Mouse (Mus musculus) cerebellum, postnatal 10 days (tissue): ENCODE measurements around the gene Gm42688.

Experiments
- DNase-seq, 2 experiments: peaks; one replicate each; pipeline ENCODE4 v3.0.0; 2021; ENCODE audit warnings: mixed read lengths in 2 of 2

The Gm42688 gene

DNA sequence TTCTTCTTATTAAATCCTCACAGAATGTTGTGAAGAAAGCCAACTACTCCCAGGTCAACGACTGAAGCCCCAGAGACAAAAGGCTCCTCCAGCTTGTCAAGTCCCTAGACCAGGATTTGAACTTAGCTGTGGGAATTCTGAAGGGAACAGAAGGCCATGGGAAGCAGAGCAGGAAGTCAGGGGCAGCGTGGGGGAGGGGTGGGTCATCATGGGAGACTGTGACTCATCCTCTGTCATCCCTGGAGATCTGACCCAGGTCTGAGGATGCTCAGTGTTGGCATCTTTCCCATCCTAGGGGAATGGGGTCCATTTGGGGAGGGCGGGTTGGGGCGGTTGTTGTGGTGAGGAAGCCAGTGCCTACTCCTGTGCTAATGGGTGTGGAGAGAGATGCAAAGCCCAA lies 40.2 kb downstream of the Gm42688 start:
- no peak for DNase-seq

DNA sequence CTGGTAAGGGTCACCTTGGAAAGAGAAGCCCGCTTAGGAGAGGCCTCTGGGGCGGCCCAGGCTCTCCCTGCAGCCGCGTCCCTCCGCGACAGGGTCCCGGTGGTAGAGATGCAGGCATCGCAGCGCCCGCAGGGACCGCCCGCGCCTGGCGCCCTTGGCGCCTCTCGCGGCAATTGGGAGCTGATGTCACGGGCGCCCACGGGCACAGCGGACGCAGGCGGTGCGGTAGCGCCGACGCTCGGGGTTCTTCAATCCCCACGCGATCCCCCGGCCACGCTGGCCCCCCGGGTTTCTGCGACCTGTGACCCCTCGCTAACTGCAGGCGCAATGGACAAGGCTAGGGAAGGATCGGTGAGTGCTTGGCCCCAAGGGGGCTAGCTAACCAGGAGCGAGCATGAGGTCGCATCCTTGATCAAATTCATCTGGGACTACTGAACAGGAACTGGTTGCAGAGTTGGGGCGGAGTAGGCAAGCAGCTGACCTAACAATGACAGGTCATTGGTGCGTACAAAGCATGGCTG lies 40.9 kb downstream of the Gm42688 start:
- DNase-seq: no peak

GRCm38 (mm10) chr6:83142886-83143285 lies 41.5 kb downstream of the Gm42688 start:
- no peak for DNase-seq

- DNase-seq: no peak
Measured at GRCm38 (mm10) chr6:83145209-83145608, 43.8 kb downstream of the Gm42688 start.

DNA sequence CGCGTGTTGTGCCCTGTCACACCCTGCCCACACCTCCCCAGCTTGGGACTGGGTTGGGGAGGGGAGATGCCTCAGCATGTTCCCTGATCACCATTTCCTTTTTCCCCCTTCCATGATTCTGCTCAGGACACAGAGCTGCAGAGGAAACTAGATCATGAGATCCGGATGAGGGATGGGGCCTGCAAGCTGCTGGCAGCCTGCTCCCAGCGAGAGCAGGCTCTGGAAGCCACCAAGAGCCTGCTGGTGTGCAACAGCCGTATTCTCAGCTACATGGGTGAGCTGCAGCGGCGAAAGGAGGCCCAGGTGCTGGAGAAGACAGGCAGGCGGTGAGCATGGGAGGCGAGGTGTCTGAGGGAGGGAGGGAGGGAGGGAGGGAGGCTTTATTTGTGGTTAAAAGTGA lies 44.4 kb downstream of the Gm42688 start:
- no peak for DNase-seq

DNA sequence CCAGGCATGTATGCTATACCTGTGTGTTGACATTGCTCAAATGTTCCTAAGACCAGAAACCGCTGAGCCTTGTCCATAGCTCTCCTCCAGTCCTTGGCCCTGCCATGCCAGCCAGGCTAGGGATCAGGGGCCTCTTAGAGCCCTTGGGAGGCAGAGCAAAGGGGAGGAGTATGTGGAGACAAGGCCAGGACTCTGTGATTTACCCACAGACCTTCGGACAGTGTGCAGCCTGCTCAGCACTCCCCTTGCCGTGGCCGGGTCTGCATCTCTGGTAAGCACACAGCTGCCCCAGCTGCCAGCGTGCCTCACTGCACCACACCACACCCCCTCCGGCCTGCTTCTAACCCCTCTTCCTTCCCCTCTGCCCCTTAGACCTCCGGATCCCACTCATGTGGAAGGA lies 45.9 kb downstream of the Gm42688 start:
- DNase-seq: no peak

DNA sequence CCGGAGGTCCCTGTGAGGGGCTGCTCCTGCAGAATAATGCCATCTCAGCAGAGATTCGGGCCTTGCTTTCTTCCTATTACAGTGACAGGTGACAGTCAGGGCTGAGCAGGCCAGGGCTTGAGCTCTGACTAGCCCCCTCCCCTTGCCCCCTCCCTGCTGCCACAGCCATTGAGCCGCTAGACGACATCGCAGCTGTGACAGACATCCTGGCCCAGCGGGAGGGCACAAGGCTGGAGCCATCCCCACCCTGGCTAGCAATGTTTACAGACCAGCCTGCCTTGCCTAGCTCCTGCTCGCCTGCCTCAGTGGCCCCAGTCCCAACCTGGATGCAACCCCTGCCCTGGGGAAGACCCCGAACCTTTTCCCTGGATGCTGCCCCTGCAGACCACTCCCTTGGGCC lies 50.3 kb downstream of the Gm42688 start:
- peak; percentile 58 to 70 for DNase-seq

DNA sequence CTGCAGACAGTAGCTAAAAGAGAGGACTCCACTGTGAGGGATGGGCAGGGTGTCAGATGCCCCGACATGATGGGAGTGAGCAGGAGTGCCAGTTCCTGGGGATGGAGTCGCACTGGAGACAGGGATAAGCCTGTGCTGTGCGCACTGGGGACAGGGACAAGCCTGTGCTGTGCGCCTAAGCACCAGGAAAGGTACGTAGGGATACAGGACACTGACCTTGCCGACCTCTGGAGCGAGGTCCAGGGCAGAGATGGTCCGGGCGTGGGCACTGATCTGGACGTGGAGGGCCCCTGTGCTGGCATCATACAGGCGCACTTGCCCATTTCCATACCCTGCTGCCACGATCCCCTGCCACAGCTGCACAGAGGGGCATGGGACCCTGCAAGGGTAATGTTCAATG lies 51.6 kb downstream of the Gm42688 start:
- no peak for DNase-seq

GRCm38 (mm10) chr6:83153485-83153884 lies 52.1 kb downstream of the Gm42688 start:
- no peak for DNase-seq

GRCm38 (mm10) chr6:83155552-83156238 lies 54.3 kb downstream of the Gm42688 start:
- peak; percentile 61 to 65 for DNase-seq

DNA sequence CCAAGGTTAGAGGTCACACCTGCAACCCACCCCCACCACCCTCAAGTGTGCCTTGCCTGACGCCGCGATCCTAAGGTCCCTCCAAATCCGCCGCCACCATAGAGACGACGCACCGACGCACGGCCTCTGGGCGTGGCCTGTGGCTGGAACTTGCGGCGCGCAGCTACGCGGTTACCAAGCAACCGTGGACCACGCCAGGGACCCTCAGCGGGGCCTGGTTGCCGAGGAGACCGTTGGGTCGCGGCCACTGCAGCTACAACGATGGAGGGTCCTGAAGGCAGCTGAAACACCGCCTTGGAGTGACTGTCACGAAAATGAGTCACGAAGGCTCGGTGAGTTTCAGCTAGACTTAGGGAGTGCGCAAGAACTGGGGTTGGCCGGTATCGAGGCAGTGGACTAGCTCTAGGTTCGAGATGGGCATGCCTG lies 54.9 kb downstream of the Gm42688 start, which contains the start of the genes Wdr54 and 1700003E16Rik:
Wdr54 (minus strand) TSS at position 139 of the 426 bp plus-strand sequence.
1700003E16Rik (plus strand) TSS at position 146 of the 426 bp plus-strand sequence.
- DNase-seq: peak; percentile 92 to 94

- peak; percentile 70 to 74 for DNase-seq
Measured at GRCm38 (mm10) chr6:83159456-83159855, 58.0 kb downstream of the Gm42688 start.
